Mouse (Mus musculus) embryo, embryonic 11.5 days (tissue): Measurements from ENCODE around the gene Rorb.

Source experiments
- DNase-seq: peaks from one replicate; pipeline ENCODE4 v3.0.0-alpha.2; 2012; ENCODE audit warnings: low read depth, low spot score

Gene Rorb

GRCm38 (mm10) chr19:18889117-18889627 lies 221.8 kb downstream of the Rorb start:
- DNase-seq = no peak

DNA sequence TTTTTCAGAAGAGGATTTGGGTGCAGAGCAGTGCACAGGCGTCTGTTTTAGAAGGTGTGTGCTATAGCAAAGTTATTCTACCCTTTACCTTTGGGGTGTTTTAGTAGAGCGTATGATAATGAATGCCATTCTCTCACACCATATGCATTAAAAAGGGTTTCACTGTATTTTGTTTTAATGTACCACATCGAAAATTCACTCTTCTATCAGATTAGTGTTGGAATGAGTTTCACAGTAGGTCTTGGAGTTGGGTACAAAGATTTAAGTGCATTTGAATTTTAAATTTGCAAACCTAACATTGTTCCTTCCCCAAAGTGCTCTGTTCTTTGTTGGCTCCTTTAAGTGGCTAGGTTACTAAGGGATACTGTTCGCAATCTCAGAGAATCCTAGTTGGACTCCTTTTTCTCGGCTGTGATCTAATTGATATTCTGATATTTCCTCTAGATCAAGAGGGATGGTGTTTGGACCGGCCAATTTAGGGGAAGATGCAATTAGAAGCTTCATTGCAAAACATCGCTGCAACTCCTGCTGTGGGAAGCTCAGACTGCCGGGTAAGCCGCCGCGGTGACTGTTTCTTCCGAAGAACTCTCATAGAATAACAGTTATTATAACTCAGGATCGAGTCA lies 222.4 kb downstream of the Rorb start:
- DNase-seq = no peak

DNA sequence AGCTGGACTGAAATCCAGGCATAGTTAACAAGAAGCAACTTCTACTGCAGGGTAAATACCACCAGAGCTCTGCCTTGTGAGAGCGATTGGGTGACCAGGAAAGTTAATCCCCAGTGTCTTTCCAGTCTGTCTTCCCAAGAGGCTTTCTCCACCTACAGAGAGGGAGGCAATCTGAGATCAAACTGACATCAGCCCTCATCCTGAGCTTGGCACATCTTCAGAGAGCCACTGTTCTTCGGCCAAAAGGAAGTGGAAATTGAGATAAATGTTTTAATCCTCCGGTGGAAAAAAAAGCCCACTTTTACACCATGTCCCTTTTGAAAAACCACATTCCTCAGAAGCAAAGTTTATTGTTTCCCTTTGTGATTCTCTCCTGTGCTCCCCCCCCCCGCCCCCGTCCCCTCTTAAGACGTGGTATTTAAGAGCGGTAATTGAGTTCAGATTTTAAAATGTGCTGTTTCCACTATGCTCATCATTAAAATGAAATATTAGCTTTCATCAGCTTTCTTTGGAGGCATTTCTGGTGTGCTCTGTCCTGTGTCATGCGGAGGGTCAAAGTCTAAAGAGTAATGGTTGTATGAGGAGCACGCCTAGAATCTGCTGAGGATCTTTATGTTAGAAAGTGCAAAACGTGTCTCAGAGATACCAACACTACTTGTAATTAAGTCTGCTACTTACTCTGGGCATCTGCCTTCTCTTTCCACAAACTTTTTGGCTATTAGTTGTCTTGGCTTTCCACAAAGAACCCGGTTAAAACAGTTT lies 223.2 kb downstream of the Rorb start:
- DNase-seq = no peak

DNA sequence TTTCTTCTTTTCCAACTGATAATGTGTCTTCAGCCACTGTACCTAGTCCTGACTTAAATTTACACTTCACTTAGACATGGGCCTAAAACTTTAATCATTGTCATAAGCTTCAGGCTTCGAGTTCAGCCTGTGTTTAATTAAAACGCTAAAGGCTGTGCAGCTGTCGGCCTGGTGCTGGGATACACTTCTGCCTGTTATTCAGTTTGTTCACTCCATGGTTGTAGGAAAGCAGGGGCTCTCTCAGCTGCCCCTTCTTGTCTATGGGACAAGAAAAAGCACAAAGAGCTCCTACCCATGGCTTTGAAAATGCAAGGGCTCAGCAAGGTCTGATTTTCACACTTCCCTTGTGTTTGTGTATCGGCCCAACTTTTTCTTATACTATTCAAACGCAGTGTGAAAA lies 229.8 kb downstream of the Rorb start:
- DNase-seq = no peak
